Mouse (Mus musculus) MEL (cell line): Measurements from ENCODE around the gene Slain2. TPM values are rescaled to one million over a fixed set of nuclear protein-coding genes. Genes with fewer than 3 reads are reported as not detected.
A peak's percentile ranks its signal among the peaks of the same experiment; 100 is the strongest.

Experiments used
- DNase-seq: peaks from one replicate; pipeline ENCODE4 v3.0.0; 2011; ENCODE audit warnings: low read depth, low spot score
- H3K27ac ChIP-seq: 2 replicates; pipeline ENCODE4 v1.5.1; 2012; ENCODE audit warnings: low read depth, mild to moderate bottlenecking, control low read depth, low read length, moderate library complexity; ENCODE audit not compliant: control insufficient read depth
- H3K27me3 ChIP-seq, 2 experiments: fragments of 150-350 bp in 1 of 2; sonication (generic) in 1 of 2; 2 replicates each; pipeline ENCODE4 v1.6.1; 2012; ENCODE audit warnings: low read length in 2 of 2, mild to moderate bottlenecking in 2 of 2, improper control_type of control experiment in 1 of 2, moderate library complexity in 1 of 2; ENCODE audit not compliant: insufficient read depth in 2 of 2, control insufficient read depth in 1 of 2
- H3K36me3 ChIP-seq, 2 experiments: 2 replicates each; pipeline ENCODE4 v1.6.1; 2012 to 2014; ENCODE audit warnings: low read length in 2 of 2, improper control_type of control experiment in 1 of 2, inconsistent platforms in 1 of 2, mild to moderate bottlenecking in 1 of 2; ENCODE audit not compliant: insufficient read depth in 2 of 2, control insufficient read depth in 1 of 2
- H3K4me1 ChIP-seq, 2 experiments: fragments of 150-350 bp in 1 of 2; sonication (generic) in 1 of 2; 2 replicates each; pipeline ENCODE4 v1.6.1; 2012; ENCODE audit warnings: low read length in 2 of 2, improper control_type of control experiment in 1 of 2, mild to moderate bottlenecking in 1 of 2; ENCODE audit not compliant: insufficient read depth in 2 of 2, control insufficient read depth in 1 of 2
- H3K4me3 ChIP-seq, 2 experiments: fragments of 150-350 bp in 1 of 2; sonication (generic) in 1 of 2; 2 replicates each; pipeline ENCODE4 v1.5.1; 2012; ENCODE audit warnings: low read depth in 2 of 2, low read length in 2 of 2, mild to moderate bottlenecking in 2 of 2, moderate library complexity in 2 of 2, control low read depth in 1 of 2, improper control_type of control experiment in 1 of 2; ENCODE audit not compliant: control insufficient read depth in 1 of 2, insufficient read depth in 1 of 2
- H3K79me2 ChIP-seq: 2 replicates; pipeline ENCODE4 v1.6.1; 2012; ENCODE audit warnings: mild to moderate bottlenecking, low read length, moderate library complexity; ENCODE audit not compliant: control insufficient read depth, poor library complexity, insufficient read depth
- H3K9ac ChIP-seq: 2 replicates; pipeline ENCODE4 v1.6.1; 2012; ENCODE audit warnings: low read depth, mild to moderate bottlenecking, control low read depth, low read length, moderate library complexity; ENCODE audit not compliant: control insufficient read depth, poor library complexity, severe bottlenecking
- H3K9me3 ChIP-seq: fragments of 150-350 bp; sonication (generic); replicated peaks from 2 replicates; pipeline ENCODE4 v1.6.1; 2012; ENCODE audit warnings: mild to moderate bottlenecking, low read length, improper control_type of control experiment, moderate library complexity; ENCODE audit not compliant: insufficient read depth
- BHLHE40 ChIP-seq: IDR thresholded peaks from 2 replicates; pipeline ENCODE4 v1.6.1; 2012; ENCODE audit warnings: low read depth, mild to moderate bottlenecking, inconsistent platforms, low read length, improper control_type of control experiment, borderline replicate concordance
- CHD1 ChIP-seq: IDR thresholded peaks from 2 replicates; pipeline ENCODE4 v1.6.1; 2012; ENCODE audit warnings: low read depth, mild to moderate bottlenecking, inconsistent platforms, low read length, improper control_type of control experiment
- CHD2 ChIP-seq: IDR thresholded peaks from 2 replicates; pipeline ENCODE4 v1.6.1; 2011; ENCODE audit warnings: low read length, improper control_type of control experiment
- ELF1 ChIP-seq: IDR thresholded peaks from 2 replicates; pipeline ENCODE4 v1.6.1; 2014; ENCODE audit warnings: low read depth, mild to moderate bottlenecking, inconsistent platforms, low read length, improper control_type of control experiment, moderate library complexity
- EP300 ChIP-seq, 2 experiments: IDR thresholded peaks; 2 replicates each; pipeline ENCODE4 v1.6.1; 2011; ENCODE audit warnings: improper control_type of control experiment in 2 of 2, low read length in 2 of 2, low read depth in 1 of 2, mild to moderate bottlenecking in 1 of 2
- ETS1 ChIP-seq: IDR thresholded peaks from 2 replicates; pipeline ENCODE4 v1.6.1; 2012; ENCODE audit warnings: low read depth, mild to moderate bottlenecking, inconsistent platforms, low read length, improper control_type of control experiment, moderate library complexity
- GATA1 ChIP-seq: IDR thresholded peaks from 2 replicates; pipeline ENCODE4 v1.6.1; 2011; ENCODE audit warnings: low read depth, low read length, improper control_type of control experiment
- HCFC1 ChIP-seq: IDR thresholded peaks from 2 replicates; pipeline ENCODE4 v1.6.1; 2012; ENCODE audit warnings: low read depth, mild to moderate bottlenecking, inconsistent platforms, low read length, improper control_type of control experiment, moderate library complexity
- JUND ChIP-seq: IDR thresholded peaks from 2 replicates; pipeline ENCODE4 v1.6.1; 2011; ENCODE audit warnings: low read depth, mild to moderate bottlenecking, improper control_type of control experiment, low read length
- KAT2A ChIP-seq: conservative IDR thresholded peaks from 2 replicates; pipeline ENCODE4 v1.6.1; 2012; ENCODE audit warnings: low read depth, low read length, improper control_type of control experiment, inconsistent platforms
- MAFK ChIP-seq: IDR thresholded peaks from 2 replicates; pipeline ENCODE4 v1.6.1; 2011; ENCODE audit warnings: low read depth, mild to moderate bottlenecking, low read length, improper control_type of control experiment, borderline replicate concordance
- MAX ChIP-seq: IDR thresholded peaks from 2 replicates; pipeline ENCODE4 v1.6.1; 2011; ENCODE audit warnings: low read length, improper control_type of control experiment
- MAZ ChIP-seq: IDR thresholded peaks from 2 replicates; pipeline ENCODE4 v1.6.1; 2012; ENCODE audit warnings: low read depth, mild to moderate bottlenecking, inconsistent platforms, low read length, improper control_type of control experiment
- MEF2A ChIP-seq: IDR thresholded peaks from 2 replicates; pipeline ENCODE4 v1.6.1; 2014; ENCODE audit warnings: low read depth, mild to moderate bottlenecking, inconsistent platforms, low read length, improper control_type of control experiment; ENCODE audit not compliant: poor library complexity, insufficient replicate concordance, severe bottlenecking; ENCODE audit errors: extremely low read depth
- MXI1 ChIP-seq: IDR thresholded peaks from 2 replicates; pipeline ENCODE4 v1.6.1; 2011; ENCODE audit warnings: mild to moderate bottlenecking, low read depth, low read length, improper control_type of control experiment
- MYB ChIP-seq: IDR thresholded peaks from 2 replicates; pipeline ENCODE4 v1.6.1; 2011; ENCODE audit warnings: mild to moderate bottlenecking, low read depth, low read length, improper control_type of control experiment
- MYC ChIP-seq: IDR thresholded peaks from 2 replicates; pipeline ENCODE4 v1.6.1; 2011; ENCODE audit warnings: low read depth, mild to moderate bottlenecking, low read length, improper control_type of control experiment, moderate library complexity
- NELFE ChIP-seq: IDR thresholded peaks from 2 replicates; pipeline ENCODE4 v1.6.1; 2011; ENCODE audit warnings: low read depth, low read length, improper control_type of control experiment
- POLR2A ChIP-seq, 2 experiments: IDR thresholded peaks; 2 replicates each; pipeline ENCODE4 v1.6.1; 2011 to 2012; ENCODE audit warnings: low read length in 2 of 2, mild to moderate bottlenecking in 2 of 2, control low read depth in 1 of 2, improper control_type of control experiment in 1 of 2, low read depth in 1 of 2, moderate library complexity in 1 of 2; ENCODE audit not compliant: control insufficient read depth in 1 of 2, insufficient read depth in 1 of 2, poor library complexity in 1 of 2
- POLR2AphosphoS2 ChIP-seq: IDR thresholded peaks from 2 replicates; pipeline ENCODE4 v1.6.1; 2011; ENCODE audit warnings: low read length, improper control_type of control experiment
- POLR2AphosphoS5 ChIP-seq: IDR thresholded peaks from 2 replicates; pipeline ENCODE4 v1.6.1; 2012; ENCODE audit warnings: low read depth, borderline replicate concordance, mild to moderate bottlenecking, inconsistent platforms, low read length, moderate library complexity, mixed read lengths
- RCOR1 ChIP-seq: IDR thresholded peaks from 2 replicates; pipeline ENCODE4 v1.6.1; 2012; ENCODE audit warnings: low read depth, mild to moderate bottlenecking, inconsistent platforms, low read length, improper control_type of control experiment
- SIN3A ChIP-seq: IDR thresholded peaks from 2 replicates; pipeline ENCODE4 v1.6.1; 2012; ENCODE audit warnings: low read length, improper control_type of control experiment, inconsistent platforms
- TAL1 ChIP-seq: IDR thresholded peaks from 2 replicates; pipeline ENCODE4 v1.6.1; 2012; ENCODE audit warnings: mild to moderate bottlenecking, inconsistent platforms, low read length, moderate library complexity, mixed read lengths
- TBP ChIP-seq: IDR thresholded peaks from 2 replicates; pipeline ENCODE4 v1.8.0; 2011; ENCODE audit warnings: low read depth, low read length, improper control_type of control experiment
- TCF12 ChIP-seq: IDR thresholded peaks from 2 replicates; pipeline ENCODE4 v1.6.1; 2014; ENCODE audit warnings: low read depth, mild to moderate bottlenecking, inconsistent platforms, low read length, improper control_type of control experiment, moderate library complexity
- USF2 ChIP-seq, 2 experiments: IDR thresholded peaks; 2 replicates each; pipeline ENCODE4 v1.6.1; 2011 to 2012; ENCODE audit warnings: improper control_type of control experiment in 2 of 2, low read length in 2 of 2, borderline replicate concordance in 1 of 2, inconsistent platforms in 1 of 2, low read depth in 1 of 2, mild to moderate bottlenecking in 1 of 2; ENCODE audit not compliant: insufficient read depth in 1 of 2
- ZMIZ1 ChIP-seq: IDR thresholded peaks from 2 replicates; pipeline ENCODE4 v1.6.1; 2012; ENCODE audit warnings: low read depth, mild to moderate bottlenecking, inconsistent platforms, low read length, improper control_type of control experiment, moderate library complexity
- ZNF384 ChIP-seq: IDR thresholded peaks from 2 replicates; pipeline ENCODE4 v1.6.1; 2012; ENCODE audit warnings: low read depth, mild to moderate bottlenecking, inconsistent platforms, low read length, improper control_type of control experiment
- polyA plus RNA-seq, 2 experiments: library from polyadenylated mRNA; stranded (reverse) in 1 of 2; unstranded in 1 of 2; fragments of >175 nt in 1 of 2; fragments of >200 nt in 1 of 2; gene quantifications; 2 replicates each; pipeline versions ENCODE4 v1.2.1 to v1.2.4; 2012; ENCODE audit warnings: low replicate concordance in 2 of 2, low read depth in 1 of 2; ENCODE audit not compliant: insufficient read length in 2 of 2, insufficient read depth in 1 of 2, missing spikeins in 1 of 2
- total RNA-seq: library from RNA; depleted of rRNA; stranded (reverse); fragments of 300-350 nt; gene quantifications from 2 replicates; pipeline ENCODE4 v1.2.3, GENCODE M21; 2012

Slain2 gene
- total and polyA plus RNA-seq, 3 experiments, result 18.9 to 42.9 (median 29.9) TPM

DNA sequence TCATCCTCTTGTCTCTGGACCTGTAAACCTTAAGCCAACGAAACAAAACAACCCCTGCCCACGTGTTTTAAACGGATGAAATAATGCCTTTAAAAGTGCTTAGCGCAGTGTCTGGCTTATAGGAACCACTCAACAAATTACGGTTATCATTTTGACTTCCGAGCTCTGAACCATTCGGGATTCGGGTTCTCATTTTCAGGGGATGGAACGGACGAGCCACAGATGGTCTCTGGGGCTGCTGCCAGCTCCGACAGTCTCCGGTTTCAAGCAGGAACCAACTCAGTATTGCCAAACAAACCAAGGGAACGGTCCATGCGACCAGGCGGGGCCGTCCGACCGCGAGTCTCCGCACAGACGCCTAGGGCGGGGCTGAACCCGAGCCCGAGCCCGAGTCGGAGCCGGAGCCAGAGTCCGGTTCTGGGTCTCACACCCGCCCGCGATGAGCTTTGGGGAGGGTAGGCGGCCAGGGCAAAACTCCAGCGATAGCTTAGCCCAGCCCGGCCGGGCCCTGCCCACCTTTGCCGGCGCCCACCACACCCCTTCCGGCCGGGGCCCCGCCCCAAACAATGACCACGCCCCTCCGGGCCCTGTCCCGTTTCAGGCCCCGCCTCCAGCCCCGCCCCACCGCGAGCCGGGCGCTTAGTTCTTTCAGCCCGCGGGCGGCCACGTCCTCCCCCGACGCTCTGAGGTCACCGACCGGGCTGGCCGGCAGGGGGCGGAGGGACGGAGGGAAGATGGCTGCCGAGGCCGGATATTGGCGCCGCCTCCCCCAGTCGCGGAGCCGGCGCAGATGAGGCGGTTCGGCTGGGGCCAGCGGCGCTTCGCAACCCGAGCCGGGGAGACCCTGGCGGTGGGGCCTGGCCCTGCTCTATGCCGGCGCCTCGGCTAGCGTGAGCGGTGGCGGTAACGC is at the start of gene Slain2 (continued):
- no peak for TF ChIP-seq CHD2
- TF ChIP-seq MAZ, result peak; percentile 55
- peak; percentile 82 to 88; a peak in 3 of 4 replicates for TF ChIP-seq POLR2A (IDR thresholded peaks at IDR 0.05; ENCODE audit: control insufficient read depth in 1 of 2, insufficient read depth in 1 of 2, low read depth in 1 of 2, low read length in 2 of 2, poor library complexity in 1 of 2)
- TF ChIP-seq MAFK, result no peak
- TF ChIP-seq BHLHE40, result no peak
- TF ChIP-seq MXI1, result peak; percentile 98

DNA sequence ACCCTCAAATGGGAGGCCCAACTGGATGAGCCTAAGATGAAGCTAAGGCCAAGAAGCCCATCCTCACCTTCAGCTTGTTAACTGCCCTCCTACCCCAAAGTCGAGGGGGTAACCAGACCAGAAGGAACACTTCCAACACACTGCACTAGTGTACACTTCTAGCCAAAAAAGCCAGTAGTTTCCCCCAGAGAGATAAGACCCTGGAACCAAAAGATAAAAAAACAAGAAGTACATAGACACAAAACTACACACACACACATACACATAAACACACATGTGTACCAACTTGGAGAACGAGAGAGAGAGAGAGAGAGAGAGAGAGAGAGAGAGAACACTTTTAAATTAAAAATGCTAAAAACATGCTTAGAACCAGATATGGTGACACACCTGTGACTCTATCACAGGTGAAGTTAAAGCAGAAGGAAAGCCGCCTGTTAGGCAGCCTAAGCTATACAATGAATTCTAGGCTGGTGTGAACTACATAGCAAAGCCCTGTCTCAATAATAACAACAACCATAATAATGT is 49.4 kb upstream of the Slain2 start:
- no peaks in the 10 kb centered on the region for H3K27me3 ChIP-seq
- peak; percentile 73 for DNase-seq

More for the DNA sequence above, 49.4 kb upstream of the Slain2 start:
- peak; percentile 45; the same call in 1 of the 2 replicates for TF ChIP-seq TBP
- TF ChIP-seq GATA1, result peak; percentile 97
- peak; percentile 49 for TF ChIP-seq MAX
- TF ChIP-seq ZNF384, result peak; percentile 71
- TF ChIP-seq ELF1, result no peak
- peak; percentile 90 for TF ChIP-seq ETS1
- peak; percentile 85 for TF ChIP-seq JUND
- TF ChIP-seq POLR2AphosphoS2, result peak; percentile 49; the same call in 1 of the 2 replicates
- no peak for TF ChIP-seq NELFE
- TF ChIP-seq TCF12, result peak; percentile 92
- TF ChIP-seq KAT2A, result peak; percentile 42; the same call in 1 of the 2 replicates
- peak; percentile 52; the same call in 1 of the 2 replicates for TF ChIP-seq CHD1
- TF ChIP-seq MXI1, result peak; percentile 92
- peak; percentile 36; the same call in 1 of the 2 replicates for TF ChIP-seq BHLHE40
- TF ChIP-seq MYB, result peak; percentile 60
- no peak for TF ChIP-seq CHD2
- peak; percentile 93 for TF ChIP-seq SIN3A
- TF ChIP-seq MAZ, result peak; percentile 53; the same call in 1 of the 2 replicates
- TF ChIP-seq MYC, result peak; percentile 66; the same call in 1 of the 2 replicates
- no peak for TF ChIP-seq POLR2AphosphoS5
- TF ChIP-seq ZMIZ1, result peak; percentile 67; the same call in 1 of the 2 replicates
- no peak for TF ChIP-seq MEF2A
- TF ChIP-seq USF2 (IDR thresholded peaks at IDR 0.05; ENCODE audit: borderline replicate concordance in 1 of 2, insufficient read depth in 1 of 2, low read depth in 1 of 2, low read length in 2 of 2), result no peak
- TF ChIP-seq EP300 (IDR thresholded peaks at IDR 0.05; ENCODE audit: low read depth in 1 of 2, low read length in 2 of 2), result peak; percentile 95 to 97
- peak; percentile 64 for TF ChIP-seq TAL1
- peak; percentile 70 for TF ChIP-seq RCOR1
- peak; percentile 33; the same call in 1 of the 2 replicates for TF ChIP-seq HCFC1
- Histone ChIP-seq H3K4me1 (peaks cover 25 to 41% of the 10 kb centered on the region in 2 experiments), H3K36me3 (peaks cover 19 to 52% of the 10 kb centered on the region in 2 experiments), H3K9ac (peak overlapping the region; percentile 71), H3K9me3 (no peaks in the 10 kb centered on the region), H3K79me2 (peaks cover 81% of the 10 kb centered on the region), H3K27ac (peak overlapping the region; percentile 83), H3K4me3 (peak overlapping the region; percentile 51 to 61)
